Mouse (Mus musculus): ENCODE results near the gene Prelp. TPM values are rescaled to one million over a fixed set of nuclear protein-coding genes. Genes with fewer than 3 reads are reported as not detected.
"Not testable (repeated sequence)": the region's sequence is repeated elsewhere in the genome, so short reads cannot be mapped to it uniquely, and the experiment has no call there.

The Prelp gene
- 10 to 100 TPM; 11.8 to 12.8 TPM for total RNA-seq (2021)

DNA sequence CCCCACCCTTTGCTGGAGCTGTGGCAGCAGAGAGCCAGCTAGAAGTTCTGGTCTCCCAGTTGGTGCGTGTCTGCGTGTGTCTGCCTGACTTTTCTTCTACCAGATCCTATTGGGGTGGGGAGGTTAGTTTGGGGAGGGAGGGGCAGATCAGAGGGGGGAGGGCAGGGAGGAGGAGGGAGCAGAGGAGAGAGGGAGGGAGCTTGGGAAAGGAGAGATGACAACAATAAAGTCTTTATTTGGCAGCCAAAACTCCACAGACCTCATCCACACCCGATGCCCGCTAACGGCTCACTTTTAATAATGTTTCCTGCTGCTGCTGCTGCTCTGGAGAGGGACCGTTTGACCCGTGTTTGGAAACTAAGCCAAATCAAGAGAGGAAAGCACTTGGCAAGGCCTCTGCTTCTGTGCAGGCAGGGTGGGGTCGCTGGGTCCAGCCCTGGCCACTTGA, at the start of gene Prelp:
Prelp (minus strand) TSS at position 111 of the 448 bp plus-strand sequence.
- DNase-seq, result no peak

DNA sequence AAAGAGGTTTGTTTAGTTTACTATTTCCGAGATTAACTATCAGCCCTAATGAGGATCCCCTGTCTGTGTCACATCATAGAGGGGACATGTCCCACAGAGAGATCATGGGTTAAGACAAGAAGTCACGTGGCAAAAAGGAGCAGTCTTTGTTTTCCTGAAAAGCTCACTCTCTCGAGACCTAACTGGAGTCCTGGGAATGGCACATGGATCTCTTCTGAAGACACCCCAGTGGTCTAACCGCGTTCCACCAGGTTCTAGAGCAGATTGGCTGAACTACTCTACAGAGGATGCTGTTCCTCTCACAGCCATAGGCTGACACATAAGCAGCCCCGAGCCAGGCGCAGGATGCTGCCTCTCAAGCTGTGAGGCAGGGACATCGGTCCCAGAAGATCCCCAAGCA, 48.2 kb upstream of the Prelp start:
- no peak for DNase-seq

DNA sequence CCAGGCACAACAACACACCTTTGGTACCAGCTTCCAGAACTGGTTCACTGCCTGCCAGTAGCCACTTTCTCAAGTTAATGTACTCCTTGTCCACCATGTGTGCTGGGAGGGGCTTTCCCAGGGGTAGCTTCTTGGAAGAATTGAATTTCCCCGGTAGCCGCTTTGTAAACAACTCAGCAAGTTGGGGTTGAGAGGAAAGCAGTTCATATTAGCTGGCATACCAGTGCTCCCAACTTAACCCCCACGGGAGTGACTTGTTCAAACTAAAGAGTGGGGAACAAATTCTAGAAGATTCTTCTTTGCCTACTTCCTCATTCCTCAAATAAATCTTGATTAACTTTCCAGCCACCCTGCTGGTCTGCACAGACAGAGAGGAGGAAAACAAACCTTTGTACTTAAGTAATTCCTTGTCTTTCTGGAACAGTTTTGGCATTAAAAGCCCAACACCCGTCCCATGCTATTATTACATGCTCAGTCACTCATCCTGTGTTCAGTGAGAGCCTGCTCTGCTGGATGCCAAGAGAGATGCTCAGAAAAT, 47.6 kb upstream of the Prelp start:
- DNase-seq, result no peak

DNA sequence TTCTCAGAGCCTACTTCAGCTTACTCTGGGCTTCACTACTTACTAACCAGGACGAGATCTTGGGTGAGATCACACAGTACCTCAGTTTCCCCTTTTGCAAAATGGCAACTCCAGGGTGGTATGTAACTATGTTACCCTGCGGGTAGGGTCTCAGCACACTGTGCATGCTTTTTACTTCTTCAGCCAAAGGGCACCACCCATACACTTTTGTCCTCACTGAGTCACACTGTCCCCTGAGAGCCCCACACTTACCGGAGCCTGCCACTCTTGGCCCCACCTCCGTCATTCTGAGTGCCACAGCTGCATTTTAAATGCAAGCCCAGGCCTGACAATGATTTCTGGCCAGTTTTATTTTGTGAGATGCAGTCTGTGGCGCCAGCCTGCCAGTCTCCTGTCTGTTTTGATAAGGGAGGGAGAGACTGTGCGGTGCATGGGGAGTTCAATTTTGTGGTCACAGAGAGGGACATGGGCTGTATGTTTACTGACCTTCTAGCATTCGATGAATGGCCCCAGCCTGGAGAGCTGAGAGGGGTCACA, 46.3 kb upstream of the Prelp start:
- DNase-seq, result no peak

DNA sequence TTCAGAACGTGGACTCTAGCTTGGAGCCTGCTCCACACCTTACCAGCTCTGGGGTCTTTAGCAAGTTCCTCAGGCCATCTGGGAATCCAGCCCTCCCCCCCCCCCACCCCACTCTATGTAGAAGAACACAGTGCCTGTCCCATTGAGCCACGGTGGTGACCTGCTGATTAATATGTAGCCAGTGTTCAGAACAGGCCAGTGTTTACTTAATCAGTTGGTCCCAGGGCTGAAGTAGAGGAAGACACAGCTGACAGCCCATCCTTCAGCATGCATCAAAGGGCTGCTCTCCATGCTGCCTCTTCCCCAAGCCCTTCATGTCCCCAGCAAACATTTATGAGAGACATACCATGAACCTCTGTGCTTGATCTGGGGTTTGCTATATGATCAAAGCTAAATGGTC, 44.8 kb upstream of the Prelp start:
- no peak for DNase-seq

DNA sequence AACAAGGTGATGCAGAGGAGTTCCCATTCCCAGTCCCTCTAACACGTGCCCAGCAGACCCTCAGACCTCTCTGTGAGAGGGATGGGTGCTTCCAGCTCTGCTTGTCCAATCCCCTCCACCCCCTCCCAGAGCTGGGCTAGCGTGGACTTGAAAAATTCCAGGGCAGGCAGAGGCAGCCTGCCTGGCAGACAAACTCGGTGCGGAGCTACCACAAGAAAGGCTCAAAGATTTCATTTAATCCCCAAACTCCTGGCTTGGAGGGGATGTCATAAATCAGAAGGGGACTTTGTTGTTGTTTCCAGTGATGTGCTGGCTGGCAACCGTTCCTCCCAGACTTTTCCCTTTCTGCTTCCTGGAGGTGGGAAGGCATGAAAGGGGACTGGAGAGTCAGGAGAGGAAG, 44.1 kb upstream of the Prelp start:
- DNase-seq, result no peak

GRCm38 (mm10) chr1:133964742-133965141, 43.5 kb upstream of the Prelp start:
- DNase-seq, result no peak

- not testable (repeated sequence) for DNase-seq
Observed at GRCm38 (mm10) chr1:133963578-133963977, 42.4 kb upstream of the Prelp start.

GRCm38 (mm10) chr1:133963128-133963527, 41.9 kb upstream of the Prelp start:
- DNase-seq, result not testable (repeated sequence)

GRCm38 (mm10) chr1:133961281-133962134, 40.3 kb upstream of the Prelp start:
- peak; percentile 49 to 54 for DNase-seq

DNA sequence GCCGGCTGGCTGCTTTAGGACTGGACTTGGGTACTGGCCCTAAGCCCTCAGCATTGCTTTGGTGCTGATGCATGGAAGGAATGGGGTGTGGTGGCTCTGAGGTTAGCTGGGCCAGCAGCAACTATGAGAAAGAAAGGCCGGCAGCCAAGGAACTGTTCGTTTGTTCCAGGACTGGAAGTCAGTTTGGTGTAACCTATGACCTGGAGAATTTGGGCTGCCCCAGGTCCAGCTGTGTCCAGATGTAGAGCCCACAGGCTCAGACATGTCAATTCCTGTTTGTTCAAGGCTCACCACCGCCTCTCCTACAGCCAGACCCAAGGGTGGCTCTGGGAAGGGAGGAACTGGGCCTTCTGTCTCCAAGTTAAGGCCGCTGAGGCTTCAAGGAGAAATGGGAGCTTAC, 38.3 kb upstream of the Prelp start:
- DNase-seq, result no peak

DNA sequence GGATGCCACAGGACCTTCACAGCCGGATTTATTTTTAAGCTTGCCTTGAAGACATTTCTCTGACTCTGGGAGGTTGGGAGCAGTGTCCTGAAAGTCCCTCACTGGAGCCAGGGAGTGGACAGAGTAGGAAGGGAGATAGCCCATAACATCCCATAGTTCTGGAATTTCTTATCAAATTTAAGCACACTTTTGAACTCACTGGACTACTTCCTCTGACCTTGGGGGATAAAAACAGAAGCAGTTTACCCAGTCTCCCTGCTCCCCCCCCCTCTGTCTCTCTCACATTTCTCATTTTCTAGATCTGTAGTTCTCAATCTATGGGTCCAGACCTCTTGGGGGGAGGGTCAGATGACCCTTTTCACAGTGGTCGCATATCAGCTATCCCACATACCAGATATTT, 32.8 kb upstream of the Prelp start:
- DNase-seq, result no peak

GRCm38 (mm10) chr1:133953261-133953742, 32.1 kb upstream of the Prelp start:
- DNase-seq, result peak in 1 of 2 experiments; percentile 17

DNA sequence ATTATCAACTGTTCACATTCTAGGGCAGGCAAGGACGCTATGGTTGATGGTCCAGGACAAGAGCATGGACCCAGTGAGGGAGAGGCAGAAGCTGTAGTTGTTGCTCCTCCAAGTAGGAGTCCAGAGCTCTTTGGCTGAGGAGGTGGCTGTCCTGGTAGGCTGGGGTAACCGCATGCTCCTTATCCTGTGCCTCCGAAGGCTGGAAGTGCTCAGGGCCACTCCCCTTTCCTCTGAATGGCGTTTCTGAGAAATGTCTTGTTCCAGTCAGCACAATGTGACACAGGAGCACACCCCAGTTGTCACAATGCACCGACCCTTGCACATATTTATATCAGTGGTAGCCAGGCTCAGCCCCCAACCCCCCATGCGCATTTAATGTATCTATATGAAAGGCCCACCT, 30.4 kb upstream of the Prelp start:
- DNase-seq, result no peak

- no peak for DNase-seq
Observed at GRCm38 (mm10) chr1:133950061-133950782, 29.0 kb upstream of the Prelp start.

- no peak for DNase-seq
Observed at GRCm38 (mm10) chr1:133945106-133945505, 23.9 kb upstream of the Prelp start.

- DNase-seq, result no peak
Observed at GRCm38 (mm10) chr1:133941904-133942303, 20.7 kb upstream of the Prelp start.

DNA sequence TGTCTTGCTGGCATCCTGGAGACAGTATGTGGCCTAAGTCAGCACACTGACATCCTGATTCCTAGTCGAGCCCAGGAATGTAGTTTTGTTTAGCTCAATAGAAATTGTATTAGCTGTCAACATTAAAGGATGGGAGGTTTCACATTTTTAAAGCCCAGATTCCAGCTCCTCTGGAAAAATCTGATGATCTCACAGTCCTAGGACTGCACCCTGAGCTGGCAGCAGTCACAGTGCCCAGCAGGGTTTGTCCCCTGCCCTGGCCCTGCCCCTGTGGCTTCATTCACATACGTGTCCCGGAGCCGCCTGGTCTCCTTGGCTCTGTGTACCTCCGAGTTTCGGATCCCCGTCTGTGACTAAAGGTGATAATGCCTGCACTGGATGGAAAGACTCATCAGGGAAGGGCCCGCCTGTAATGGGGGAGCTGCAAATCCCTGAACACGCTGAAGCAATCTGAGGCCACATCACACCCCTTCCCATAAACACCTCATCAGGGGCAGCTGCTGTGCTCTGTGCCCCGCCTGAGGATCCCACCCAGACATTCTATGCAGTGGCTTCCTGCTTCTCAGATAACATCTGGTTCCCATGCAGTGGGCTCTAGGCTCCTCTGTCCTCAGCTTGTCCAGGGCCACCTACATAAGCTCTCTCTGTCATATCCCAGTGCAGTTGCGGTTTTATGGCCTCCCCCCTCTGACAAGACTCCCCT, 20.1 kb upstream of the Prelp start:
- no peak for DNase-seq

GRCm38 (mm10) chr1:133940481-133941092, 19.4 kb upstream of the Prelp start:
- DNase-seq, result no peak

- no peak for DNase-seq
Observed at GRCm38 (mm10) chr1:133939708-133940107, 18.5 kb upstream of the Prelp start.

DNA sequence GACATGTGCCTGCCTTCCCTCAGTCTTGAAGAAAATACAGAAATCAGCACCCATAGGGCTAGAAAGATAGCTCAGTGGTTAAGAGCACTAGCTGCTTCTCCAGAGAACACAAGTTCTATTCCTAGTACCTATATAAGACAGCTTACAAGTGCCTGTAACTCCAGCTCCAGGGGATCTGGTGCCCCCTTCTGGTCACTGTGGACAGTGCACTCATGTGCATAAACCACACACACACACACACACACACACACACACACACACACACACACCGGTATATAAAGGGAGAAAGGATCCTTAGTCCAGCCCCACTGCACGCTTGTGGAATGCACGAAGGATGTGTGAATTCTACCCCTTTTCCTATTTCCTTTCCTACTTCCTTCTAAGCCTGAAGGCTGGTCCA, 15.0 kb upstream of the Prelp start:
- DNase-seq, result no peak
